Mouse (Mus musculus) naive thymus-derived CD4-positive, alpha-beta T cell, adult 2 months (primary cell): ENCODE results near the gene Snx29.
A peak's percentile ranks its signal among the peaks of the same experiment; 100 is the strongest.

ENCODE experiments used
- DNase-seq: peaks from one replicate; pipeline ENCODE4 v3.0.0-alpha.2; 2011; ENCODE audit warnings: low read depth

Gene Snx29

DNA sequence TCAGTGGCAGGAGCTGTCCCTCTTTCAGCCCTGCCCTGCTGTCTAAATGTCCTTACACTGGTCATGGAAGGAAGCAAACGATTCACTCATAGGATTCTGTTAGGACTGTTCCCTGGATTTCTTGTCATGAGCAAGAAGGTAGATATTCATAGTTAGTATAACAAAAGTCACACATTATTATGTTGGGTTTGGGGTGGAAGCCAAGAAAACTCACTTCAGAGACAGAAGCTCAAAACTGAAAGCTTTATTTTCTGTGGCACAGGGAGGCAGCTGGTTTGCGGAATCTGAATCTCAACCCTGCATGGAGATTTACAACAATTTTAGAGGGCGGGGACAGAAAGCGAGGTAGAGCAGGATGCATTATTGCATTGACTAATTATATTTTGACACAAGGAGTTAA lies 86.0 kb downstream of the Snx29 start:
- no peak for DNase-seq

DNA sequence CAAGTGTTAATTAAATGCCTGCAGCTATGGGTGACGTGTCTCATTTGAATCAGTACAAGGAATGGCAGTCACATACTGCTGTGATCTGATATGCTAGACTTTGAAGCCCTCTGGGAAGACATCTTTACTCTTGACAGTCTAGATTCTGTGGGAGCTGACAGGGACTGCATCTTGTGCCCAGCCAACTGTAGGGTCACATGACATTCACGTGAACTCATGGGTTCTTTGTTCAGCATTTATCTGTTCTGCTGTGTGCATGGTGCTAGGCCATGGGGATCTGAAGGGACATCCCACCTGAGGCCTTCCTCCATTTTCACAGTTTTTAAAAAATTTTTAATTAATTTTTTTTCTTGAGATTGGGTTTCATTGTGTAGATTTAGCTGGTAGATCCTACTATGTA lies 91.9 kb downstream of the Snx29 start:
- no peak for DNase-seq

DNA sequence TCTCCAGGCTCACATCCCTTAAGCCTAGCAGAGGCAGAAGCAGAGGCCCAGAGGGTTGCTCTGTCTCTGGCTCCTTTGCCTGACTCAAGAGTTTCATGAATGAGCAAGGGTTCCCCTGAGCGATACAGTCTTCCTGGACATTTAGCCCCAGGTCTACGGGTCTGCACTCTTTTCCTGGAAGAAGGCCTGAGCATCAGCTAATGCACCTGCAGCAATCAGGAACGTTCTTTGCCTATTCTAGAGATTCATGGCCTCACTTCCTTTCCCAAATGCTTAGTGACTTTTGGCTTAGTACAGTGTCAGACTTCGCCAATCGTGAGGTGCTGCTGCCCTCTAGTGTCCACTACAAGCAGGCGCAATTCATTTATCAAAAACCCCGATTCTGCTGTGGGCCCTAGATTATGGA lies 95.5 kb downstream of the Snx29 start:
- peak; percentile 83 for DNase-seq

DNA sequence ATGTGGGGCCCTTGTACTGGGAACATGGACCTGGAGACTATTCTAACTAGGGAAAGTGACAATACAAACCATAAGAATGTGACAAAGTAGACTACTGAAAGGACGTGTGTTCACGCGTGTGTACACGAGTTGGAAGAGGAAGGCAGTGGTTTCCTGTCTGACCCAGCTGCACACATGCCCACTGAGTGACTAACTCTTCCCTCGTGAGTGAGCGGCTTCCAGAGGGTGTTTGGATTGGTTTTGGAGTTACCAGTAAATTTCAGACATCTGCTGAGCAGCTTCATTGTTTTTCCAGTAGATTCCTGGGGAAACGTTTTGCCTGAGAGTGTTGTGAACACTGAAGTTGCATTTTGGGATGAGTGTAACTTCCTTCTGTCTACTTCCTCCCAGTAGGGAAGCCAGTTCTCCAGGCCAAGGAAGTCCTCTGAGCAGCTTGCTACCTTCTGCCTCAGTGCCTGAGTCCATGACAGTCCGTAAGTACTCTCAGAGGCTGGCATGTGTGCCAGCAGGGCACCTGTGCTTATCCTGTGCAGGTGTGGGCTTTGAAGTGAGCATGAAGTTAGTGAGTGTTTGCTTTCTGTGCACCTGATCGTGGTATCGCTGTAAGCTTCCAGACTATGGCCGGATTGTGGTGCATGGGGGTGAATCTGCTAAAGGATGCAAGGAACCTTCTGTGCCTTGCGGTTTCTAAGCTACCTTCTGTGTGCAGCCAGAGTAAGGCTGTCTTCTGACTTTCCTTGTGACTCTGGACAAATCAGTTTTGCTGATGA lies 97.8 kb downstream of the Snx29 start:
- DNase-seq = no peak

DNA sequence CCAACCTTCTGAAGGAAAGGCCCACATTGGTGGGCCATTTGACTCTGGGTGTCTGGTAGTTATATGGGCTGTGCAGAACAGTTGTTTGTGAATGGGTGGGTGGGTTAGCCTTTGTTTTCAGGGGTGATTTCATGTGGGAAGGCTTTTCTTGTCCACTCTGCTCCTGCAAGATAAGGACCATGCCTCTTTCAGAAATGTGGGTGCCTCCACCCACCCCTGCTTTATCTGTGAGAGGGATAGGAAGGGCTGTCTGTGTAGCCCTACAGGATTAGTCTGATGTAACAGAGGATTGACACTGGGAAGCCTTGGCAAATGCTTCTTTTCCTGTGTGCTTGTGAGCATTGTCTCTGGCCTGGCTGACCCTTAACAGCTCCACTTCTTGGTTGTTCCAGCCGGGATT lies 99.5 kb downstream of the Snx29 start:
- no peak for DNase-seq

DNA sequence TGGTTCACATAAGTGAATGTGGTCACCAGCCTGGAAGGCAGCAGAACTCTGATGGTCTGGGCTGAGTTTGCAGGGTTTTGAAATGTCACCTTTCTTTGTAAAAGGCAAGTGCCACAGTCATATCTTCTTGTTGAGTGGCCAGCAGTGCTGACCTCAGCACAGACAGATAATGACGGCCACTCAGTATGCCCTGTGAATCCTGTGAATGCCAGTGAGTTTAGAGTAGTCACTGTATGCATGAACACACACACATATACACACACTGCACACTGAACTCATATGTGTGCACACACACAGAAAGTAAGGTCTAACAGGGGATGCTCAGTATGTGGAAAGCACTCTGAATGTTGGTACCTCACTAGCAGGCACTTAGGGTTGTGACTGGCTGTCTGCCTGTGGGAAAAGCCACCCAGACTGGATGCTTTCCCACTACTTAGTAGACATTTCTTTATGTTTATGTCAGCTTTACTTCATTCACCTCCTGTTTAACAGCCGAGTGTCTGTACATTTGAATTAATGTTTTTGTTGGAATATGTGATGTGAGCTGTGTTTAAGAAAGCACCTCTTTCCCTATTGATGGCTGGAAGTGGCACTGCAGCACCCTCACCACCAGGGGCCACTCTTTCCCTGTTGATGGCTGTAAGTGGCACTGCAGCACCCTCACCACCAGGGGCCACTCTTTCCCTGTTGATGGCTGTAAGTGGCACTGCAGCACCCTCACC lies 100.3 kb downstream of the Snx29 start:
- DNase-seq = peak; percentile 45

DNA sequence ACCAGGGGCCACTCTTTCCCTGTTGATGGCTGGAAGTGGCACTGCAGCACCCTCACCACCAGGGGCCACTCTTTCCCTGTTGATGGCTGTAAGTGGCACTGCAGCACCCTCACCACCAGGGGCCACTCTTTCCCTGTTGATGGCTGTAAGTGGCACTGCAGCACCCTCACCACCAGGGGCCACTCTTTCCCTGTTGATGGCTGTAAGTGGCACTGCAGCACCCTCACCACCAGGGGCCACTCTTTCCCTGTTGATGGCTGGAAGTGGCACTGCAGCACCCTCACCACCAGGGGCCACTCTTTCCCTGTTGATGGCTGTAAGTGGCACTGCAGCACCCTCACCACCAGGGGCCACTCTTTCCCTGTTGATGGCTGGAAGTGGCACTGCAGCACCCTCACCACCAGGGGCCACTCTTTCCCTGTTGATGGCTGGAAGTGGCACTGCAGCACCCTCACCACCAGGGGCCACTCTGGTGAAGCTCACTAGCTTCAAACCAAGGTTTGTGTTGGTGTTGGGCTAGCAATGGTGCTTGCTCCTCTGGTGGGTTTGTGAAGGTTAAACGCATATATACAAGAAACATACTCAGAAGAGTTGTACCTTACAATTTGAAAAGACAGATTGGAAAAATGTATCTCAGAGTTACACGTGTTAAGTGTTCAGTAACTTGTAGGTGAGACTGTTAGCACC lies 101.0 kb downstream of the Snx29 start:
- DNase-seq = peak; percentile 79

DNA sequence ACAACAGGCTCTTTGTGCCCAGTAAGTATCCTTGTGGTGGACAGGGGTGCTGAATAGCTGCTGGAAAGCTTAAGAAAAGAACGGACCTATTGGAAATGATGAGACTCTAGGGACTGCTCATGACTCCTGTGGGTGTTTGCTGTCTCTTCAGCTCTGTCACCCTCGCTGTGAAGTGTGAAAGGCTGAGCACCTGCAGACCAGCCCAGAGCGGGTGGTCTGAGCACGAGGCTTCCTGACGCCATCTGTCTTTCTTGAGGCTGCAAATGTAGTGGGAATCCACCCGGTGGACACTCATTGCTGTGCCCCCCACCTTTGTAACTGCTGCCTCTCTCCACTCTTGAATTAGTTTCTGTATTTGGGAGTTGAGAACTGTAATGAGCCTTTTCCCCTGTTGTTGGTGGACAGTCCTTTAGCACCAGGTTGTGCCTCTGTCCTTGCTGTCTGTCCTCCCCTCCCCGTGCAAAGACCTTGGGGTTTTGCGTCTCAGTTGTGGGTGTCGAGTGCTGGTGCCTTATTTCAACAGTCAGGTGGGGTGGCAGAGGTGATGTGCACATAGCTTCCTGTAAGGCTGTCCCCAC lies 101.9 kb downstream of the Snx29 start:
- no peak for DNase-seq

DNA sequence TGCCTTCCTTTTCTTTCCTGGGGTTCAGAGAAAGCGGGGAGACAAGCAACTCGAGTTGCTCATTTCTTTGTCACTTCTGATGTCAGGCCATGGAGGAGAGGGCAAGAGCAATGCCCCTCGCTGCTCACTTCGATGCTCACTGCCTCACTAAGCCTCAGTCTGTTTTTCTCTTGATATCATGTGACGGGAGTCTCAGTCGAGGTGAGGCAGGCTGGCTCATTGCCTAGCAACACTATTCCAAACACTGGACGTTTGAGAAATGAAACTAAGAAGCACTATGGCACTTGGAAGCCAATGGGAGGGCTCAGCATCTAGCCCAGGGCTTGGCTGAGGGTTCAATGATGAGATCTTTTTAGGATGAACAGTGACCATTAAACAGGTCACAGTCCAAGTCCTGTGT lies 102.6 kb downstream of the Snx29 start:
- DNase-seq = no peak

DNA sequence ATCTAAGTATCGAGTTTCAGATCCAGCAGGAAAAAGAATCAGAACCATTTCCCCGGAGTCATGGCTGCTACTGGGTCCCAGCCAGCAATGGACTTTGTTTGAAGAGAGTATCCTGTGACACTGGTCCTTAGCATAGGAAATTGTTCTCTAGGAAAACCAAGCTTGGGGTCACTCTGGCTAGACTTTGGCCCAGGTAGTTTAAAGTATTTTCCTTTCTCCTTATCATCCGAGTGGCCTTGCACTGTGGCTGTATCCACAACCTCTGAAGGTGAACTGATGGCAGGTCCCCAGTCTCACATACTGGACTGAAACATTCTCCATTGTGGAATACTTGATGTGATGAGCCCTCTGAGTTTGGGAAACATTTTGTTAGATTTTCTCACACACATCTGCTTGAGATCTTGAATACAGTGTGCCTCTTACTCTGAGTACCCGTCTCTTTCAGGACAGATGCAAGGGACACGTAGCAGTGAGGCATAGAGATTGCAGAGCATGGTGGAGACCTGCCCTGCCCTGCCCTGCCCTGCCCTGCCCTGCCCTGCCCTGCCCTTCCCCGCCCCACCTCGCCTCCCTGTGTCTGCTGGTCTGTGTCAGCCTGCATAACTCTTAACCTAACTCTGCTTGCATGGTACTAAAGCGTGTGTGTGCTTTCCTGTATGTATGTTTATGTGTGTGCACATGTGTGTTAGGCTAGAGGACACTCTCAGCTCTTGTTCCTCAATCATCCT lies 104.3 kb downstream of the Snx29 start:
- DNase-seq = no peak

DNA sequence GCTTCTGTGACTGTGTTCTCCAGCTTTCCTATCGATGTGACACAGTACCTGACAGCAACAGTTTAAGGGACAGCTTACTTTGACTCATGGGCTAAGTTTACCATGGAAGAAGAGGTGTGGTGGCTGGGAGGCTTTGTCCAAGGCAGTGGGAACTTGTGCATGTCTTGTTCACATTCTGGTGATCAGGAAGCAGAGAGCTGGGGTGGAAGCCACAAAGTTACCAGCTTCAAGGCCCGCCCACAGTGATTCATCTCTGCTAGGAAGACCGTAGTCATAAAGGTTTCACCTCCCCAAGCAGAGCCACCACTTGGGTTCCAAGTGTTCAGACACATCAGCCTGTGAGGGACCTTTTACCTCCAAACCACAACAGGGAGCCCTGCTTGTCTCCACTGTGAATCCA lies 107.1 kb downstream of the Snx29 start:
- no peak for DNase-seq

DNA sequence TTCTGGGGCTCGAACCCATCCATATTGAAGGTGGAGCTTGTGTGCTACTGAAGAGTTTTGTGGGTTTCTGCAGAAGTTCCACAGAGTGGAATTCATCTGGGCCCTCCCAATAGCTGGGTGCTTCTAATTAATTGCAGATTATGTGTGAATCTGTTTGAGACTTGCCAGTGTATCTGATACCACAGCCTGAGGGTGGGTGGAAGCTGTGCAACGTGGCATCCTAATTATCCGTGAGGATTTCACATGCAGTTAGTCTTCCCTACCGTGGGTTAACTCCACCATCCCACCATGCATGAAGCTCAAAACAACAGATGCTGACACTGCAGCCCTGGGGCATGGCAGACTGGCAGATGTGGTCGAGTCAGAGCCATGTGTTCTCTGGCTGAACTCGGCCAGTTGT lies 107.8 kb downstream of the Snx29 start:
- no peak for DNase-seq

DNA sequence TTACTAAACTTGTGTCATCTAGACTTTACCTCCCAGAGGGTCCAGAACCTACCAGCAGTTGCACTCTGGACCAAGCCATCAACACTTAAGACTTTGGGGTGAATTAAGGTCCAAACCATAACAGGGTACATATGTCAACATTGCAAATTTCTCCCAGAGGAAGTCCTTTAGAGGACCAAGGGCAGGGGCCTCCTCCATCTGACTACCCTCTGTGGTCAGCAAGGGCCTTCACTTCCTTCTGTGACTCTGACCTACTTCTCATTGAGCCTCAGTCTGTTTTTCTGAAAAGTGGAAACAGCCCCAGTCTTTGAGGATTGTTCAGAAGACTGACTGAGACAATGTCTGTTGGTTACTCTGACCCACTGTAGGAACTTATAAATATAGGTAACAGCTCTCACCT lies 111.1 kb downstream of the Snx29 start:
- DNase-seq = no peak

DNA sequence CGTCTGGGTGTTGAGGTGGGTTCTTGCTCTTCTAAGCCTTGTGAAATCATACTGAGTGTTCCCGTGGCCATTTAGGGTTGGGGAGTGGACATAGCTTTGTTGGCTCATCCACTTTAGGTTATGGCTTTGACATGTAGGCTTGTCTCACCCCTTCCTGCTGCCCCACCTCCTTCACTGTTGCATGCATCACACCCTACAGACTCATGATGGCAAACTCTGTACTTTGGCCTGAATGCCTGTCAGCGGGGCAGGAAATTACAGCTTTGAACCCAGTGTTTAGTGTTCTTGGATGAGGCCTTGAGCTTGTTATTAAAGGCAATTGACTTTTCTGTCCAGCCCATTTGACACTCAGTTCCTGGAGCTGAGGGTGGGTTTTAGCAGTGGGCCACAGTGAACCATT lies 114.9 kb downstream of the Snx29 start:
- no peak for DNase-seq

DNA sequence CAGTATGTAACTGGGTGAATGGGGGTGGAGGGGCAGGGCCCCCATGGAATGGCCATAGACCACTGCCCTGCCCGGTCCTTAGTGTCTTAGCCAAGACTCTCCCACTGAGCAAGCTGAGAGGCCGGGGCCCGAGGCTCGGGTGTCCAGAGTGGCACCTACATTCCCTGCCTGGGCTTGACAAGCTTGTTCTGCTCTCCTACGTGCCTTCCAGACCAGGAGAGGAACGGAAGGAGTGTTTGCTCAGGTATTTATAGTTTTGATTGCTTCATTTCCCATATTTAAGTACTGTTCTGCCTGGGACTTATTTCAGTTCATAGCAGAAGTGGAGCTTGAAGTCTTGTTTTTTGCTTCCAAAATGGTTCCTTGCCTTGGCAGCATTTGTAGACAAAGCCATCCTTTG lies 116.7 kb downstream of the Snx29 start:
- DNase-seq = no peak

DNA sequence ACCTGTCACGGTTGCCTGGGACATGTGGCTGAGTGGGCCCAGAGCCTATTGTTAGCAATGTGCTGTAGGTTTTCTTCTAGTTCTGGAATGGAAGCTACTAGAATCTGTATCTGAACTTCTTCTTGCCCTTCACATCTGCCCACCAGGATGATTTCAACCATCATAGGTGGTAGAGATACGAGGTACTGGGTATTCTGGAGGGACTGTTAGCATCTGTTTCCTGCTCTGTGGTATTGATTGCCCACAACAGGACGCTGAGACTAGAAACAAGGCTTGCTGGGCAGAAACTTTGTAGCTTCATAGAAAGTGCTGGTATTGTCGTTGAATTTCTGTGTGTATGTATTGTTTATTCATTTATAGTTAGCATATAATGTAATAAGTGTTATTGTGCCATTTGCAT lies 118.9 kb downstream of the Snx29 start:
- no peak for DNase-seq

DNA sequence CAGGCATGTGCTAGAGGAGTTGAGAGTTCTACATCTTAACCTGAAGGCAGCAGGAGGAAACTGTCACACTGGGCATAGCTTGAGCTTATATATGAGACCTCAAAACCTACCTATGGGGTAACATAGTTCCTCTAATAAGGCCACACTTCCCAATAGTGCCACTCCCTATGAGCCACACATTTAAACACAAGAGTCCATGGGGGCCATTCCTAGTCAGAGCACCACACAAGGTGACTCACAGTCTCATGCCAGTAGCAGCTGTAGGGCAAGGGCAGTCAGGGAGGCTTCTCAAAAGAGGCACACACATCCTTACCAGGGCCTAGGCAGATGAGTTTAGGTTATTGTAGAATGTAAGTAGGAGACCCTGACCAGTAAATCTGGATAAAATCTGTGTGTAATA lies 119.8 kb downstream of the Snx29 start:
- DNase-seq = no peak

DNA sequence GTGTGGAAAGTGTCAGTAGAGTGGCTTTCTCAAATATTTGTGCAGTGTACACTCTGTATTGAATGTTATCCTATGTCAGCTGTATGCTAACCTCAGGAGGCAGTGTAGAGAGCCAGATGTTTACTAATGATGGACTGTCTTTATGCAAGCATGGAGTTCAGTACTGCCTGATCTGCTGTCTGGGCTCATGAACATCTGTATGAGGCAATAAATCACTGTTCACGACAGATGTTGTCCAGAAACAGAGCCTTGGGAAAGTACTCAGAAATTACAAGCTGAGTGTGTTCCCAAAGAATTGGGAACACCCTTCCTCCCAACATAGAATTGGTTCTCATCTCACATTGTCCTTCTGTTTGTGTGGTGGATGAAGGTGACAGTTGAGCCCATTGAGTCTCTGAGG lies 121.9 kb downstream of the Snx29 start:
- no peak for DNase-seq

DNA sequence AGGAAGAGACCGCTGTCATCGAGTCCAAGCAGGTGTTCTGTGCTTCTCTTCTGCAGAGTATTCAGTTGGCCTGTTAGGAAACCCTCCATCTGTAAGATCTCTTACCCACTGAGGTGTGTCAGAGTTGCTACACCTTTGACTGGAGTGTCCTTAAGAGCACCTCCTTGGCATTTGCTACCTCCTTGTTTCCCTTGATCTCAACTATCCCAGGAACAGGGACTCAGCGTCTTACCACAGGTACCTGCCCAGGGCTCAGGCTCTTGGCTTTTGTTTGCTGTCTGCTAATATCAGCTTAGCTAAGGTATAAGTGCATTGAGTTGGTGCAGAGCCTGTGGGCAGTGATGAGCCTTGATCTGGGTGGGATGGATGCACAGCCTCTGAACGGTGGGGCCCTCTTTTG lies 124.3 kb downstream of the Snx29 start:
- DNase-seq = no peak

DNA sequence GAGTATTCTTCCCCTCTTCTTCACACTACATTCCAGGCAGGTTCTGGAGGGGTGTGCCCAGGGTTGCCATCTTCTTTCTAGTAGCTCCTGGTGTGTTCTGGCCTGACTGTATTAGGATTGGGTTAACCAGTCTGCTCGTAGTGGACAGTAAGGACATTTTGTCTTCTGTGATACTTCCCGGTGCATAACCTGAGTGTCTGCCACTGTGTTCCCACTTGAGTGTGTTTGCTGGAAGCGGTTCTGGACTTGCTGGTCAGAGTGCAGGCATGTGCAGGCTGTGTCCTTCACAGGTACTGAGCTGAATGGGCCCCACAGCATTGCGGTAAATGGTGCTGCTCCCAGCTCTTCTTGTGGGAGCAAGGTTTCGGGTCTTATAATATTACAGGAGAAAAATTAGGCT lies 125.2 kb downstream of the Snx29 start:
- DNase-seq = no peak

DNA sequence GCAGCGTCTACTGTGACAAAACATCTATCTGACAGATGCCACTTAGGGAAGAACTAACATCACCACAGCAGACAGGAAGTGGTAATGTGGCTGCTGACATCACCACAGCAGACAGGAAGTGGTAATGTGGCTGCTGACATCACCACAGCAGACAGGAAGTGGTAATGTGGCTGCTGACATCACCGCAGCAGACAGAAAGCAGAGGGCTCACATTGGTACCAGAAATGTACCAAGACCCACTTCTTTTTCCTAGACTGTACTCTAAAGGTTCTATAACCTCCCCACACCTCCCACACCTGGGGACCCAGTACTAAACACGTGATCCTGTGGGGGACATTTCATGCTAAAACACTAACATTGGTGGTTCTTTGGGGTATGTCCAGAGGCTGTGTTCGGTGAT lies 126.0 kb downstream of the Snx29 start:
- peak; percentile 62 for DNase-seq

DNA sequence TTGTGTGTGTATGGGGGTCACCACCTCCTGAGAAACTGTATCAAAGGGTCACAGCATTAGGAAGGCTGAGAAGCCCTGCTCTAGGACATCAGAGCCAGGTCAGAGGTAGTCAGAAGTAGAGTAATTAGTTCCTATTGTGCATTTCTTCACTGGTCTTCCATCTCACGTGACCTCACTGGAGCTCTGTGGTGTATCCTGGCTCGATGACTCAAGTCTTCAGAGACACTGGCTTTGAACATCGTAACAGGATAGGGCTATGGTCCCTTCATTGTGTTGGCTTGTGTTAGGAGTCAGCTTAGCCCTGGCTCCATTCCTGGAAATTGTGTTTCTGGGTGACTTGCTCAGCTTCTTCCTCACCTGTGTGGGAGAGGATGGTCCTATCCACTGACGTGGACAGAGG lies 126.6 kb downstream of the Snx29 start:
- no peak for DNase-seq
